Mouse (Mus musculus) c-Kit-positive CD71-negative TER-119-negative erythroid progenitor cells, embryonic 14.5 days (primary cell): Measurements from ENCODE around the gene Bicd1.

ENCODE experiments used
- DNase-seq: peaks from one replicate; pipeline ENCODE4 v3.0.0-alpha.2; 2013; ENCODE audit warnings: low read depth

Bicd1 gene

GRCm38 (mm10) chr6:149567219-149567618 is 158.5 kb downstream of the Bicd1 start:
- DNase-seq = no peak

- no peak for DNase-seq
These were observed 165.6 kb downstream of the Bicd1 start for GRCm38 (mm10) chr6:149574288-149574687.

- no peak for DNase-seq
These were observed 171.4 kb downstream of the Bicd1 start for GRCm38 (mm10) chr6:149580053-149580452.

GRCm38 (mm10) chr6:149585708-149586504 is 177.2 kb downstream of the Bicd1 start:
- no peak for DNase-seq
